Mouse (Mus musculus) liver (tissue): ENCODE results near the gene Prrx2.

Experiments used
- DNase-seq: peaks from one replicate; pipeline ENCODE4 v3.0.0-alpha.2; 2020; ENCODE audit warnings: mixed read lengths

Prrx2 gene

GRCm38 (mm10) chr2:30834373-30835022, at the start of gene Prrx2:
TSS of gene Prrx2 (plus strand) at chr2:30834972.
- DNase-seq = no peak

GRCm38 (mm10) chr2:30787466-30787865, 47.3 kb upstream of the Prrx2 start:
- DNase-seq = no peak

- no peak for DNase-seq
These were observed 42.7 kb upstream of the Prrx2 start for GRCm38 (mm10) chr2:30792061-30792460.

GRCm38 (mm10) chr2:30794179-30795108, 40.3 kb upstream of the Prrx2 start:
- peak; percentile 89 for DNase-seq

- no peak for DNase-seq
These were observed 39.4 kb upstream of the Prrx2 start for GRCm38 (mm10) chr2:30795271-30795888.

GRCm38 (mm10) chr2:30795889-30796275, 38.9 kb upstream of the Prrx2 start:
- DNase-seq = no peak

GRCm38 (mm10) chr2:30796382-30796781, 38.4 kb upstream of the Prrx2 start:
- DNase-seq = peak; percentile 82

GRCm38 (mm10) chr2:30799456-30799855, 35.3 kb upstream of the Prrx2 start:
- no peak for DNase-seq

- no peak for DNase-seq
These were observed 34.1 kb upstream of the Prrx2 start for GRCm38 (mm10) chr2:30800671-30801066.

- no peak for DNase-seq
These were observed 33.5 kb upstream of the Prrx2 start for GRCm38 (mm10) chr2:30801067-30801852.

- DNase-seq = no peak
These were observed 31.2 kb upstream of the Prrx2 start, which contains the start of gene 1700001O22Rik for GRCm38 (mm10) chr2:30803604-30804003. TSS of gene 1700001O22Rik (minus strand) at chr2:30803661.

- DNase-seq = no peak
These were observed 28.8 kb upstream of the Prrx2 start for GRCm38 (mm10) chr2:30805983-30806382.

GRCm38 (mm10) chr2:30807147-30807647, 27.6 kb upstream of the Prrx2 start:
- DNase-seq = no peak

- peak; percentile 100 for DNase-seq
These were observed 27.0 kb upstream of the Prrx2 start, which contains the start of gene Ntmt1 for GRCm38 (mm10) chr2:30807648-30808295. TSS of gene Ntmt1 (plus strand) at chr2:30807826.

GRCm38 (mm10) chr2:30808296-30808655, 26.5 kb upstream of the Prrx2 start:
- no peak for DNase-seq

- DNase-seq = no peak
These were observed 25.3 kb upstream of the Prrx2 start for GRCm38 (mm10) chr2:30809503-30809902.

- DNase-seq = no peak
These were observed 24.2 kb upstream of the Prrx2 start for GRCm38 (mm10) chr2:30810573-30810972.

- DNase-seq = no peak
These were observed 18.4 kb upstream of the Prrx2 start for GRCm38 (mm10) chr2:30816383-30816782.

- DNase-seq = no peak
These were observed 14.9 kb upstream of the Prrx2 start for GRCm38 (mm10) chr2:30819873-30820272.

- peak; percentile 33 for DNase-seq
These were observed 13.7 kb upstream of the Prrx2 start for GRCm38 (mm10) chr2:30821073-30821472.

- no peak for DNase-seq
These were observed 12.3 kb upstream of the Prrx2 start for GRCm38 (mm10) chr2:30822460-30822859.
